Mouse (Mus musculus): ENCODE data around the gene Usp22. TPM values are rescaled to one million over a fixed set of nuclear protein-coding genes. Genes with fewer than 3 reads are reported as not detected.

Gene Usp22
- polyA plus RNA-seq, 1 experiment from 2014 or later: 106 TPM

DNA sequence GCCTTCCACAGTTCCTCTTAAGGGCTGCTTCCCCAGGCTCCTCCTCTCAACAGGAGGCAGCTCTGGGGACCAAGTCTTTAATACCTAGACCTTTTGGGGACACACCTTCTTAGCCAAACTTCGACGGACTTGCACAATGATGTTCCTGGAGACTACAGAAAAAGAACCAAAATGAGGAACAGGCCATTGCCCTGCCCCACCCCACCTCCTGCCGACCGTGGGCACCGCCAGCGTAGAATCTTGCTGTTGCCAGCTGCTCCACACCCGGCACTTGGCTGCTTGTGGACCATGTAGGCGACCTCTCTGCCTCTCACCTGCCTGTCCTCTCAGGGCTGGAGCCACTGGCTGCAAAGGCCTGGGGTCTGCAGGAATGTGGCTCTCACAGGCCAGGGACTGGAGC is 58.6 kb downstream of the Usp22 start:
- Histone ChIP-seq H3K36me3 (no peaks in the 10 kb centered on the region), H3K9me3 (replicated peaks) (0 out of 2 replicates have a peak, but pooled peaks cover 10% of the 10 kb centered on the region), H3K27ac (ENCODE audit: poor library complexity, severe bottlenecking) (no peak overlapping the region), H3K27me3 (replicated peaks) (no peaks in the 10 kb centered on the region), H3K4me2 (no peak overlapping the region), H3K4me1 (replicated peaks) (no peaks in the 10 kb centered on the region), H3K4me3 (no peak overlapping the region), H3K9ac (no peak overlapping the region)
- 55% methylated on average over 8 of the region's 8 CpGs for WGBS
- ATAC-seq (ENCODE audit: insufficient number of reproducible peaks, low FRiP score): no peak

- Histone ChIP-seq H3K9me3 (replicated peaks) (no peaks in the 10 kb centered on the region), H3K4me2 (no peak overlapping the region), H3K36me3 (no peaks in the 10 kb centered on the region), H3K4me1 (replicated peaks) (peaks cover 11% of the 10 kb centered on the region), H3K27me3 (replicated peaks) (peaks cover 10% of the 10 kb centered on the region), H3K4me3 (no peak overlapping the region), H3K27ac (ENCODE audit: poor library complexity, severe bottlenecking) (no peak overlapping the region), H3K9ac (no peak overlapping the region)
- 68% methylated on average over 8 of the region's 8 CpGs for WGBS
- no peak for ATAC-seq (ENCODE audit: insufficient number of reproducible peaks, low FRiP score)
Observed at GRCm38 (mm10) chr11:61112323-61112995, 62.4 kb downstream of the Usp22 start.

GRCm38 (mm10) chr11:61111472-61111871 is 63.4 kb downstream of the Usp22 start:
- Histone ChIP-seq H3K9me3 (replicated peaks) (no peaks in the 10 kb centered on the region), H3K4me2 (no peak overlapping the region), H3K27me3 (replicated peaks) (peaks cover 10% of the 10 kb centered on the region), H3K27ac (ENCODE audit: poor library complexity, severe bottlenecking) (no peak overlapping the region), H3K9ac (no peak overlapping the region), H3K4me1 (replicated peaks) (peaks cover 11% of the 10 kb centered on the region), H3K4me3 (no peak overlapping the region), H3K36me3 (no peaks in the 10 kb centered on the region)
- ATAC-seq (ENCODE audit: insufficient number of reproducible peaks, low FRiP score): no peak
- 84% methylated on average over 4 of the region's 4 CpGs for WGBS

DNA sequence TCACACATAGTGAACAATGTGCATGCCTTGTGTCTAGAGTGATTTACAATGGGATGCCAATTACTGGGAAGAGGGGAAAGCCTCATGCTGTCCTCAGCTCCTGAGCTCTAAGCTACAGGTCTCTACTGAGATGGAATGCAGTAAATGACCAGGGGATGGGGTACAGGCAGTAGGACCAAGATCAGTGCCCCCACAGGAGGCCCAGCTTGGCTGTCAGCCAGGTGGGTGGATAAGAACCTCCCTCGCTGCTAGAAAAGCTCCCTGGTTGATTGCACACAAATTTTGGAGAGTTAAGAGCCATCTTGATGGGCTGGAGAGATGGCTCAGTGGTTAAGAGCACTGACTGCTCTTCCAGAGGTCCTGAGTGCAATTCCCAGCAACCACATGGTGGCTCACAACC is 63.9 kb downstream of the Usp22 start:
- no peak overlapping the region for H3K4me2 ChIP-seq
- no peak overlapping the region for H3K27ac ChIP-seq (ENCODE audit: poor library complexity, severe bottlenecking)
- no peaks in the 10 kb centered on the region for H3K9me3 ChIP-seq (replicated peaks)
- H3K4me3 ChIP-seq: no peak overlapping the region
- H3K27me3 ChIP-seq (replicated peaks): peaks cover 10% of the 10 kb centered on the region
- 29% methylated on average over 1 of the region's 1 CpGs for WGBS
- H3K36me3 ChIP-seq: no peaks in the 10 kb centered on the region
- no peak overlapping the region for H3K9ac ChIP-seq
- ATAC-seq (ENCODE audit: insufficient number of reproducible peaks, low FRiP score): no peak
- peaks cover 11% of the 10 kb centered on the region for H3K4me1 ChIP-seq (replicated peaks)

DNA sequence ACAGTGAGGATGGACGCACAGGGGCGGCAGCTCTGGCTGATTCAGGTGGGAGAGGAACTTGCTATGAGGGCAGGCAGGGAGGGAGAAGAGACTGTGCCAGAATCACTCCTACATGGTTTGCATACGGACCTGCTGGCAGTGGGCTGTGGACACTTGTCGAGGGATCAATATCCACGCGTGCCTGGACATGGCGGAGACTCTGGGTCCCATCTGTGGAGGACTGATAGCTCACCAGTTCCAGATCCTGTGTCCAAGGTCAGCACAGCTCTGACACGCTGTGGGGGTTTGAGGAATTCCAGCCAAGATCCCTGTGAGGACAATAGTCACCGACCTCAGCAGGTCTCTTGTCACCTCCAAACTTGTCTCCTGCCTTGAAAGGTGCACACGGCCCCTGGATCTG is 64.7 kb downstream of the Usp22 start:
- peaks cover 11% of the 10 kb centered on the region for H3K4me1 ChIP-seq (replicated peaks)
- no peak overlapping the region for H3K9ac ChIP-seq
- H3K4me3 ChIP-seq: no peak overlapping the region
- no peak overlapping the region for H3K27ac ChIP-seq (ENCODE audit: poor library complexity, severe bottlenecking)
- H3K27me3 ChIP-seq (replicated peaks): peaks cover 16% of the 10 kb centered on the region
- no peak overlapping the region for H3K4me2 ChIP-seq
- 67% methylated on average over 10 of the region's 10 CpGs for WGBS
- ATAC-seq (ENCODE audit: insufficient number of reproducible peaks, low FRiP score): no peak
- H3K9me3 ChIP-seq (replicated peaks): no peaks in the 10 kb centered on the region
- no peaks in the 10 kb centered on the region for H3K36me3 ChIP-seq

DNA sequence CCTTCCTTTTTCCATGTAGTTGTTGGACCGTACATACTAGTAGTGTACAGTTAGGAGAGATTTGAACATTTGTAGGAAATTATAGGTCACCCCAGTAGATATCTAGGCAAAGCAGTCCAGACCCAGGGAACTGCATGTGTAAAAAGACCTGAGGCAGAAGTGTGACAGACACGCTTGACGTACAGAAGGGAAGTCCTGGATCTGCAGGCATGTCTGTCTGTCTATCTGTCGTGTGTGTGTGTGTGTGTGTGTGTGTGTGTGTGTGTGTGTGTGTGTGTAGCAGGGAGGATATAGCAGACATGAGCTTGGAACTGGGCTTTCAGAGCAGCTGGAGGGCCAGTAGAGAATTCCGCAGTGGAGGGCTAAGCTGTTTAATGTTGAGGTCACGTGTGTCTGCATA is 65.1 kb downstream of the Usp22 start:
- H3K9me3 ChIP-seq (replicated peaks): no peaks in the 10 kb centered on the region
- H3K4me1 ChIP-seq (replicated peaks): peaks cover 11% of the 10 kb centered on the region
- WGBS: 78% methylated on average over 6 of the region's 6 CpGs
- H3K4me2 ChIP-seq: no peak overlapping the region
- H3K27ac ChIP-seq (ENCODE audit: poor library complexity, severe bottlenecking): no peak overlapping the region
- peaks cover 18% of the 10 kb centered on the region for H3K27me3 ChIP-seq (replicated peaks)
- H3K9ac ChIP-seq: no peak overlapping the region
- ATAC-seq (ENCODE audit: insufficient number of reproducible peaks, low FRiP score): no peak
- H3K36me3 ChIP-seq: no peaks in the 10 kb centered on the region
- H3K4me3 ChIP-seq: no peak overlapping the region

- no peak overlapping the region for H3K4me2 ChIP-seq
- no peaks in the 10 kb centered on the region for H3K9me3 ChIP-seq (replicated peaks)
- peaks cover 20% of the 10 kb centered on the region for H3K27me3 ChIP-seq (replicated peaks)
- no peaks in the 10 kb centered on the region for H3K36me3 ChIP-seq
- H3K4me3 ChIP-seq: no peak overlapping the region
- no peak overlapping the region for H3K9ac ChIP-seq
- ATAC-seq (ENCODE audit: insufficient number of reproducible peaks, low FRiP score): no peak
- H3K4me1 ChIP-seq (replicated peaks): peaks cover 11% of the 10 kb centered on the region
- WGBS: 77% methylated on average over 12 of the region's 12 CpGs
- H3K27ac ChIP-seq (ENCODE audit: poor library complexity, severe bottlenecking): no peak overlapping the region
Observed at GRCm38 (mm10) chr11:61108911-61109361, 65.9 kb downstream of the Usp22 start.

DNA sequence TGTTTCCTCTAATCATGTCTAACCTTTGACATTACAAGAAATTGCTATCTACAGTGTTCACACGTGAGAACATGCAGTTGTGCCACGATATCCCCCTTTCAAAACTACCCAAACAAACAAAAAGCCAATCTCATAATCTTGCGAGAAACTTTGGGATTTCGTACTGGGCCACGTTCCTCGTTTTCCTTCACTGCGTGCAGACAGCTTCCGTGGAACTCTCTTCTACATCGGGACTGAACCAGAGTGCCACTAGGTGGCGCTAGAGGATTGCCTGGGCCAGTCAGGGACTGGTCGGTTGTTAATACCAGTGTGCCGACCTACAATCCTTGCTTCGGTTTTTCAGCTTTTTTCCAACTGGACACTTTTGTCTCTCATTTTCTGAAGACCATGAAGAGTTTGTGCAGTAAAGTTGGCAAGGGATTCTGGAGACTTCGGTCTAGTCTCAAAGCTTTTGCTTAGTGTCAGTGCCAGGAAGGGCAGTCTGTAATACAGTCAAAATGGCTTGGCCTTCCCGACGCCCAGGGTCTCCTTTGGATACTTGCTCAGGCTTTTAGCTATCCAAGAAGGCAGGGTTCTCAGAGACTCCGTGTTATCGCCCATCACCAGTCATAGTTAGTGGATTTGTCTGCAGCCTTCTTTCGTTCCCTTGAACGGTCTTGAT is 70.5 kb downstream of the Usp22 start:
- peaks cover 12% of the 10 kb centered on the region for H3K4me1 ChIP-seq (replicated peaks)
- ATAC-seq (ENCODE audit: insufficient number of reproducible peaks, low FRiP score): peak; percentile 78
- no peak overlapping the region for H3K27ac ChIP-seq (ENCODE audit: poor library complexity, severe bottlenecking)
- H3K4me2 ChIP-seq: peak overlapping the region; percentile 19; the same call in 1 of the 2 replicates
- WGBS: 18% methylated on average over 20 of the region's 20 CpGs
- no peak overlapping the region for H3K4me3 ChIP-seq
- H3K9ac ChIP-seq: no peak overlapping the region
- no peaks in the 10 kb centered on the region for H3K36me3 ChIP-seq
- H3K9me3 ChIP-seq (replicated peaks): no peaks in the 10 kb centered on the region
- peaks cover 16% of the 10 kb centered on the region for H3K27me3 ChIP-seq (replicated peaks)

DNA sequence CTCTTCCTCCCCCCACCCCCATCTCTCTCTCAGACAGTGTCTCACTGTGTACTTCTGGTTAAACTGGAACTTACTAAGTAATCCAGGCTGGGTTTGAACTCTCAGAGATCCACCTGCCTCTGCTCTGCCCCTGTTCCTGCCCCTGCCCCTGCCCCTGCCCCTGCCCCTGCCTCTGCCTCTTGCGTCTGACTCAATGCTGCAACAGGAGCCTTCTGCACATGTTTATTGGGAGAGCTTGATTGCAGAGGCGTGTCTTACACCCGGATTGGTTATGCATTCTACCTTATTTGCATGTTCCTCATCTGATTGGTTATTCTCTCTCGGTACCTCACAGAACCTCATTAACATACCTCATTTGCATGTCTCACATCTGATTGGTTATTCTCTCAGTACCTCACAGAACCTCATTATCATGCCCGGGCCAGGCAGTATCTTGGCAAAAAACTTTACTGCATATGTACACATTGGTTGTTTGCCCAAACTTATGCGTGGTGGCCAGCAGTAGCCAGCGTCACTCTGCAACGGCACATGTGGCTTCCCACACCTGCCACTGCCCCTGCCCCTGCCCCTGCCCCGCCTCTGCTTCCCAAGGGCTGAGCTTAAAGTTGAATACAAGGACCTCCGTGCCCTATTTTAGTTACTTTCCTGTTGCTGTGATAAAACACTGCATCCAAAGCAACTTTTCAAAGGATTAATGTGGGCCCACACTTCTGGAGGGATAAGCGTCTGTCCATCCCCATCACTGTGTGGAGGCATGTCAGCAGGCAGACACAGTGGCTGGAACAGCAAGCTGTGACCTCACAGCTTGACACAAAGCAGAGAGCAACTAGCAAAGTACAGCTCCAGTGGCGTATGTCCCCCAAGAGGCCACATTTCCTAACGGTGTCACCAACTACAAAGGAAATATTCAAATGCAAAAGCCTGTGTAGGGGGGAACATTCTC is 72.2 kb downstream of the Usp22 start:
- H3K9ac ChIP-seq: no peak overlapping the region

More for the DNA sequence above, 72.2 kb downstream of the Usp22 start:
- H3K27me3 ChIP-seq (replicated peaks): peaks cover 10% of the 10 kb centered on the region
- ATAC-seq (ENCODE audit: insufficient number of reproducible peaks, low FRiP score): no peak
- no peak overlapping the region for H3K4me2 ChIP-seq
- H3K36me3 ChIP-seq: no peaks in the 10 kb centered on the region
- H3K27ac ChIP-seq (ENCODE audit: poor library complexity, severe bottlenecking): no peak overlapping the region
- H3K4me1 ChIP-seq (replicated peaks): peaks cover 6% of the 10 kb centered on the region; the same call in 1 of the 2 replicates
- 72% methylated on average over 13 of the region's 13 CpGs for WGBS
- no peak overlapping the region for H3K4me3 ChIP-seq
- no peaks in the 10 kb centered on the region for H3K9me3 ChIP-seq (replicated peaks)

Measured in heart, embryonic 12.5 days (tissue).